Mouse (Mus musculus) hindbrain, postnatal 0 days (tissue): Measurements from ENCODE around the gene Cog8. TPM values are rescaled to one million over a fixed set of nuclear protein-coding genes. Genes with fewer than 3 reads are reported as not detected.
A peak's percentile ranks its signal among the peaks of the same experiment; 100 is the strongest.

ENCODE experiments used
- ATAC-seq: fragments of 200-750 bp; cut with Nextera tagmentation; 2 replicates; pipeline ENCODE4 v1.8.0; 2017; ENCODE audit warnings: mild to moderate bottlenecking, moderate TSS enrichment, moderate library complexity
- DNase-seq: peaks from one replicate; pipeline ENCODE4 v3.0.0-alpha.2; 2015; ENCODE audit warnings: low spot score
- H3K27ac ChIP-seq: fragments of 300-500 bp; sonication (generic); 2 replicates; pipeline ENCODE4 v1.5.1; 2014; ENCODE audit warnings: mild to moderate bottlenecking
- H3K27me3 ChIP-seq: fragments of 300-500 bp; sonication (generic); 2 replicates; pipeline ENCODE4 v1.6.1; 2014; ENCODE audit warnings: low read length, mixed read lengths; ENCODE audit not compliant: insufficient read depth
- H3K36me3 ChIP-seq: fragments of 300-500 bp; sonication (generic); 2 replicates; pipeline ENCODE4 v1.6.1; 2014; ENCODE audit warnings: low read length, mixed read lengths; ENCODE audit not compliant: insufficient read depth
- H3K4me1 ChIP-seq: fragments of 300-500 bp; sonication (generic); 2 replicates; pipeline ENCODE4 v1.6.1; 2014; ENCODE audit warnings: antibody characterized with exemption, low read length, mixed read lengths; ENCODE audit not compliant: insufficient read depth
- H3K4me2 ChIP-seq: fragments of 300-500 bp; sonication (generic); 2 replicates; pipeline ENCODE4 v1.6.1; 2014; ENCODE audit warnings: low read depth, mild to moderate bottlenecking, low read length, moderate library complexity, mixed read lengths
- H3K4me3 ChIP-seq: fragments of 300-500 bp; sonication (generic); 2 replicates; pipeline ENCODE4 v1.5.1; 2014; ENCODE audit warnings: low read length
- H3K9ac ChIP-seq: fragments of 300-500 bp; sonication (generic); replicated peaks from 2 replicates; pipeline ENCODE4 v1.6.1; 2014; ENCODE audit warnings: mild to moderate bottlenecking, low read length, moderate library complexity, mixed read lengths
- H3K9me3 ChIP-seq: fragments of 300-500 bp; sonication (generic); 2 replicates; pipeline ENCODE4 v1.6.1; 2016; ENCODE audit warnings: low read length, mixed read lengths
- CTCF ChIP-seq: IDR thresholded peaks from 2 replicates; pipeline ENCODE4 v1.5.1; 2016; ENCODE audit warnings: antibody characterized with exemption, control low read depth, low read depth
- WGBS: fragments of 180-500 bp; shearing (Covaris S2); extraction: QIAGEN DNeasy Blood & Tissue Kit; methylation state at CpG from one replicate; pipeline ENCODE4 v1.1.7; 2014; 5-methylcytosine and 5-hydroxymethylcytosine counted together
- polyA plus RNA-seq: library from polyadenylated mRNA; unstranded; fragments of >200 nt; fragmentation: Nextera tagmentation; extraction: Ambion mirVana; gene quantifications from 2 replicates; pipeline ENCODE4 v1.2.1, GENCODE M21; 2015
- total RNA-seq: library from RNA; depleted of rRNA; stranded (reverse); fragments of >200 nt; gene quantifications from 2 replicates; pipeline ENCODE4 v1.2.3, GENCODE M21; 2014

The Cog8 gene
- total and polyA plus RNA-seq, 2 experiments from 2014 or later, result 33.0 to 48.8 TPM

DNA sequence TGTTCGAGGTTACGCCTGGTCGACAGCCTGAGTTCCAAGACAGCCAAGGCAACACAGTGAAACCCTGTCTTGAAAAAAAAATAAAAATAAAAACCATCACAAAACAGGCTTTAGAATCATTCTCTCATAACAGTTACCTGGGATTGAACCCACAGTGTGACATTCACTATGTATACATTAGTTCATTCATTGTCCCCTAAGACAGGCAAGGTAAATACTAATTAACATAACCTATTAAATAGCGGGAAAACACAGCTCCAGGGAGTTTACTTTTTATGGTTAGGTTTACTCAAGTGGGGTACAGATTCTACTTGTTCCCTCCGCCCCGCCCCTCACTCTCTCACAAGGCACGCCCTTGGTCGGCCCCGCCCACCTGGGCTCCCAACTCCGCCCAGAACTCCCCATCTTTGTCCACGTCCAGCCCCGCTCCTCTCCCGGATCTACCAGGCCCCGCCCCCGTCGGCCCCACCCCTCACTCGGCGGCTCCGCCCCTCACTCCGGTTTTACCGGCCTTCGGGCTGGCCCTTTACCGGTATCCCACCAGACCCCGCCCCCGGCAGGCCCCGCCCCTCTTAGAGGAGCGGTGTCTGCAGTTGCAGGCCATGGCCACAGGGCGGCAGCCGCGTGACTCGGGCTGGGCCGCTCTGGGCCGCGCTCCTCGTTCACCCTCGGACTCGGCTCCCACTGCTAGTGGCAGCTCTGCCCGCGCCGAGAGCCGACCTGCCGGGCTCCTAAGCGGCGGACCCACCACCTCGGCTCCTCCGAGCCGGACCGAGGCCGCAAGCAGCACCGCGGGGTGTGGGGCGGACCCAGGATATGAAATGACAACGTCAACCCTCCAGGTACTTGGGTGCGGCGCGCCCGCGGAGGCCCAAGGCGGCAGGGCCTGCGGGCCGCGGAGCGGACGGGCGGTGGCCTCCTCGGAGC, 25.6 kb downstream of the Cog8 start, which contains the start of gene Vps4a:
TSS of gene Vps4a (plus strand) at position 573 of the 927 bp plus-strand sequence.
- peaks cover 11% of the 10 kb centered on the region; the same call in 1 of the 2 replicates for H3K4me1 ChIP-seq
- H3K27ac ChIP-seq, result peak within 1 kb of the TSS; percentile 84
- peak; percentile 81 for TF ChIP-seq CTCF
- DNase-seq (peak; percentile 96), ATAC-seq (peak; percentile 97)
- peak within 1 kb of the TSS; percentile 99 for H3K4me3 ChIP-seq
- H3K9ac ChIP-seq, result peak within 1 kb of the TSS; percentile 96
- H3K9me3 ChIP-seq, result no peaks in the 10 kb centered on the region
- H3K27me3 ChIP-seq, result no peaks in the 10 kb centered on the region
- H3K36me3 ChIP-seq, result no peaks in the 10 kb centered on the region
- 5% methylated on average over 57 of the region's 66 CpGs for WGBS
- peak within 1 kb of the TSS; percentile 89 for H3K4me2 ChIP-seq

DNA sequence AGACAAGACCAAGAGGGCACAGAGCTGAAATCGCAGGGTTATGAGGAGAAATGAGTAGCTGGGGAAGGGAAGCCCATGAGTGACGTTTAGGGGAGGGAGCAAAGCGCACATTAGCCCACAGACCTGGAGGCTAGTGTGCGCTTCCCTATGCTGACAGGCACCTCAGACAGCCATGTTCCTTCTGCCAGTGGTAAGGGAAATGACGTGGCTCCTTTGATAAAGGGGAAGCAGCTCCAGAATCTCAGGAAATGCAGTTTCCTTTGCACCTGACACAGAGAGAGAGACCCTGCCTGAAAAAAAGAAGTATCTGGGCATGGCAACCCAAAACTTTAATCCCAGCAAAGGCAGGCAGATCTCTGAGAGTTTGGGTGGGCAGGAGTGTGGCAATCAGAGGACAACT, 26.4 kb downstream of the Cog8 start:
- no peak overlapping the region for H3K4me2 ChIP-seq
- TF ChIP-seq CTCF, result no peak
- H3K4me1 ChIP-seq, result peaks cover 11% of the 10 kb centered on the region; the same call in 1 of the 2 replicates
- H3K27ac ChIP-seq, result no peak overlapping the region
- no peak for DNase-seq
- no peaks in the 10 kb centered on the region for H3K9me3 ChIP-seq
- H3K27me3 ChIP-seq, result no peaks in the 10 kb centered on the region
- no peaks in the 10 kb centered on the region for H3K36me3 ChIP-seq
- no peak overlapping the region for H3K9ac ChIP-seq
- WGBS, result 69% methylated on average over 5 of the region's 5 CpGs
- ATAC-seq, result no peak
- no peak overlapping the region for H3K4me3 ChIP-seq

DNA sequence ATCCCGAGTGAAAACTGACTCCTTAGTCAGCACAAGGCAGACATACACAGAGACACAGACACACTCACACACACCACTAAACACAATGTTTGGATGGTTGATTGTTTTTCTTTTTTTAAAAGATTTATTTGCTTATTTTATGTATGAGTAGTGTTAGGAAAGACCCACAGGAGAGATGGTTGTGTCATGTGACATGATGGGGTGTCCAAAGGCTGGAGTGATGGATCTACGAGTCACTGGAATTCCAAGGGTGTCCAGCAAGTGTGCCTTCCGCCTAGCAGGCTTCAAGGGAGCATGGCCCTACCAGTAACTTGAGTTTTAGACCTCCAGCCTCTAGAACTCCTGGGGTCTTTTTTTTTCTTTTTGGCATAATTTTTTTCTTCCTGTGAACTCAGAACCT, 27.2 kb downstream of the Cog8 start:
- Histone ChIP-seq H3K4me2 (no peak overlapping the region), H3K9ac (no peak overlapping the region), H3K4me3 (no peak overlapping the region), H3K36me3 (no peaks in the 10 kb centered on the region), H3K27ac (no peak overlapping the region), H3K27me3 (no peaks in the 10 kb centered on the region), H3K4me1 (peaks cover 11% of the 10 kb centered on the region; the same call in 1 of the 2 replicates), H3K9me3 (no peaks in the 10 kb centered on the region)
- ATAC-seq (no peak), DNase-seq (no peak)
- WGBS, result 82% methylated on average over 3 of the region's 3 CpGs
- TF ChIP-seq CTCF, result no peak

DNA sequence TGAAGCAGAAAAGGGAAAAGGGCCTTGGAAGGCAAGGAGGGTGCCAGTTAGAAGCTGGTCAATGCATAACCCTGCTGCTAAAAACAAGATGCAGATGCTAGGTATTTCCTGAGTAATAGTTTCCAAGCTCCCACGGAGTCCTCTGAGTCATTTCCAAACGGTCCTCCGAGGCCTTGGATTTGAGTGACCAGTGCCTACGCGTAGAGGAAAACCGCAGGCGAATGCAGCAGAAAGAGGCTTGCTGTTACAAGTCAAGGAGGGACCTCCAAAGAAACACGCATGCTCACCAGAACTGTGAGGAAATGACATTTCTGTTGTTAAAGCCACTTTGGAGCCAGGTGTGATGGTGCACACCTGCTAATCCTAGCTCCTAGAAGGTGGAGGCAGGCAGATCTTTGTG, 33.0 kb downstream of the Cog8 start:
- Histone ChIP-seq H3K36me3 (no peaks in the 10 kb centered on the region), H3K4me3 (no peak overlapping the region), H3K27ac (no peak overlapping the region), H3K27me3 (no peaks in the 10 kb centered on the region), H3K9me3 (no peaks in the 10 kb centered on the region), H3K9ac (no peak overlapping the region), H3K4me2 (no peak overlapping the region), H3K4me1 (no peaks in the 10 kb centered on the region)
- ATAC-seq, result no peak
- no peak for TF ChIP-seq CTCF
- 94% methylated on average over 8 of the region's 8 CpGs for WGBS
- DNase-seq, result no peak

DNA sequence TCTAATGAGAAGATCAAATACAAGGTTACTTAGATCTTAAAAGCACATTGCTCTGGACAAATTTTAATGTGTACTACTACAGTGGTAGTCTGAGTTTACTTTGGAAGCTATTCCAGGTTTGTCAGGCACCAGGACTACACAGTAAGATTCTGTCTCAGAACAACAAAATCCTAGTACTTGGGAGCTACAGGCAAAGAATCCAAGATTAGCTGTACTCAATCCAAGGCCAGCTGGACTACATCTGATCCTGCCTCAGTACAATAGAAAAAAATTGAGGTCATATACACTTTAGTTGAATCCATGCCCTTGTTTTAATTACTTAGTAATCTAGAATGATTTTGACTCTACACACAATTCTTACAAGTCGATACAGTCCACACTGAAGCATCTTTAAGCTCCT, 41.6 kb downstream of the Cog8 start:
- no peaks in the 10 kb centered on the region for H3K9me3 ChIP-seq
- H3K4me2 ChIP-seq, result no peak overlapping the region
- TF ChIP-seq CTCF, result no peak
- no peak overlapping the region for H3K4me3 ChIP-seq
- ATAC-seq (no peak), DNase-seq (no peak)
- H3K27ac ChIP-seq, result no peak overlapping the region
- no peaks in the 10 kb centered on the region for H3K27me3 ChIP-seq
- no peaks in the 10 kb centered on the region for H3K36me3 ChIP-seq
- no peak overlapping the region for H3K9ac ChIP-seq
- WGBS, result 82% methylated on average over 1 of the region's 1 CpGs
- no peaks in the 10 kb centered on the region for H3K4me1 ChIP-seq

- Histone ChIP-seq H3K9ac (no peak overlapping the region), H3K9me3 (no peaks in the 10 kb centered on the region), H3K27ac (no peak overlapping the region), H3K4me1 (no peaks in the 10 kb centered on the region), H3K4me3 (no peak overlapping the region), H3K27me3 (no peaks in the 10 kb centered on the region), H3K4me2 (no peak overlapping the region), H3K36me3 (no peaks in the 10 kb centered on the region)
- ATAC-seq (no peak), DNase-seq (no peak)
- TF ChIP-seq CTCF, result no peak
- WGBS, result 73% methylated on average over 2 of the region's 2 CpGs
Measured at GRCm38 (mm10) chr8:107012666-107013065, 43.8 kb downstream of the Cog8 start.

- Histone ChIP-seq H3K27me3 (no peaks in the 10 kb centered on the region), H3K4me3 (no peak overlapping the region), H3K4me2 (no peak overlapping the region), H3K9me3 (no peaks in the 10 kb centered on the region), H3K36me3 (no peaks in the 10 kb centered on the region), H3K9ac (no peak overlapping the region), H3K27ac (no peak overlapping the region), H3K4me1 (no peaks in the 10 kb centered on the region)
- no peak for DNase-seq
- no peak for ATAC-seq
- 90% methylated on average over 3 of the region's 3 CpGs for WGBS
- TF ChIP-seq CTCF, result no peak
Measured at GRCm38 (mm10) chr8:107007795-107008194, 48.7 kb downstream of the Cog8 start.
